Mouse (Mus musculus) ES-Bruce4 (cell line): ENCODE results near the gene Svs3b. TPM values are rescaled to one million over a fixed set of nuclear protein-coding genes. Genes with fewer than 3 reads are reported as not detected.
"Not testable (repeated sequence)": the region's sequence is repeated elsewhere in the genome, so short reads cannot be mapped to it uniquely, and the experiment has no call there.

ENCODE experiments used
- H3K27ac ChIP-seq: 2 replicates; pipeline ENCODE4 v1.5.1; 2012; ENCODE audit warnings: low read length, inconsistent platforms; ENCODE audit not compliant: insufficient read depth
- H3K27me3 ChIP-seq: 2 replicates; pipeline ENCODE4 v1.6.1; 2012; ENCODE audit warnings: mild to moderate bottlenecking, low read length, inconsistent platforms; ENCODE audit not compliant: control insufficient read depth, poor library complexity, insufficient read depth, severe bottlenecking
- H3K36me3 ChIP-seq: 2 replicates; pipeline ENCODE4 v1.6.1; 2012; ENCODE audit warnings: inconsistent platforms, mild to moderate bottlenecking, low read length, moderate library complexity; ENCODE audit not compliant: control insufficient read depth, poor library complexity, insufficient read depth, severe bottlenecking
- H3K4me1 ChIP-seq: one replicate; pipeline ENCODE4 v1.8.1; 2011; ENCODE audit warnings: low read length; ENCODE audit not compliant: control insufficient read depth, insufficient read depth
- H3K4me3 ChIP-seq: 2 replicates; pipeline ENCODE4 v1.5.1; 2011; ENCODE audit warnings: low read depth, mild to moderate bottlenecking, low read length
- H3K9ac ChIP-seq: 2 replicates; pipeline ENCODE4 v1.6.1; 2012; ENCODE audit warnings: low read depth, mild to moderate bottlenecking, inconsistent platforms; ENCODE audit not compliant: poor library complexity, severe bottlenecking
- H3K9me3 ChIP-seq: replicated peaks from 2 replicates; pipeline ENCODE4 v1.6.1; 2012; ENCODE audit warnings: mild to moderate bottlenecking, low read length, inconsistent platforms; ENCODE audit not compliant: control insufficient read depth, poor library complexity, insufficient read depth, severe bottlenecking
- CTCF ChIP-seq: IDR thresholded peaks from one replicate; pipeline ENCODE4 v1.8.1; 2011; ENCODE audit warnings: low read depth, low read length
- EP300 ChIP-seq: IDR thresholded peaks from 2 replicates; pipeline ENCODE4 v1.6.1; 2011; ENCODE audit warnings: low read depth, low read length; ENCODE audit not compliant: insufficient read depth
- POLR2A ChIP-seq: IDR thresholded peaks from one replicate; pipeline ENCODE4 v1.8.1; 2011; ENCODE audit warnings: low read length; ENCODE audit not compliant: insufficient read depth
- polyA plus RNA-seq: library from polyadenylated mRNA; stranded (reverse); fragments of >200 nt; gene quantifications from 2 replicates; pipeline ENCODE4 v1.2.4, GENCODE M21; 2011; ENCODE audit warnings: low read depth; ENCODE audit not compliant: missing spikeins, insufficient read depth, insufficient read length

The Svs3b gene
- polyA plus RNA-seq, 1 experiment = not detected

DNA sequence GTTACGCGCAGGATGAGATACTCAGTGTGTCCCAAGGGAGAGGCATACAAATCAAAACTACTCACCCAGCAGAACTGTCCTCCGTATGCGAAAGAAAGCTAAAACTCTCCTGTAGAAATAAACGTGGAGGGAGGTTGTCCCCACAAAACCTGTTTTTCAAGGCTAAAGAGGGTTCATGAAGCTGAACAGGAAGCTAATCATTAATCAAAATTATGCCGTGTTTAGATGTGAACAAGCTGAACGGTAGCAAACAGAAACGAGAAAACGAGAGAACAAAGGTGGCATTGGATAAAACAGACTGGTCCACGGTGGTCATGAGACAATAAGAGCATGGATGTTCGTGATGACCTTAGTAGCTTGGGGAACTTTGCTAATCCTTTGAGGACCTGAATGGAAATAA lies 34.9 kb downstream of the Svs3b start, which contains the start of gene Wfdc15b:
Gene Wfdc15b (minus strand): TSS at position 139 of the 400 bp plus-strand sequence.
- no peak within 1 kb of the TSS for H3K27ac ChIP-seq

DNA sequence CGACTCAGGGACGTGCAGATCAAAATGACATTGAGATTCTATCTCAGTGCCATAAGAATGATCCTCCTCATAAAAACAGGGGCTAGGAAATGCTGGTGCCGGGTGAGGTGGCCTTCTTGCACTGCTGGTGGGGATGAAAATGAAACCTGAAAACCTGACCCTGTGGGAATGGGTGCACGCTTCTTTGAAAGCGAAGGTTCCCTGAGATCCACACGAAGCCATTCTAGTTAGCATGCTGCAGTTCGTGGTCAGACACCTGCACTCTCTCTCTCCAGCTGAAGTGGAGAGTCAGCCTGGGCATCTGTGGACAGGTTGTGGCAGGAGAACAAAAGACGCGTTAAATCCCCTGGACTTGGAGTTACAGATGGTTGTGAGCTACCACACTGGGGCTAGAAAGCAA lies 37.1 kb downstream of the Svs3b start:
- Histone ChIP-seq H3K4me3 (no peak overlapping the region), H3K9ac (no peak overlapping the region), H3K4me1 (no peaks in the 10 kb centered on the region), H3K27ac (no peak overlapping the region), H3K36me3 (no peaks in the 10 kb centered on the region), H3K9me3 (no peaks in the 10 kb centered on the region), H3K27me3 (no peaks in the 10 kb centered on the region)
- TF ChIP-seq EP300 = no peak
- TF ChIP-seq CTCF = no peak
- no peak for TF ChIP-seq POLR2A

More for the DNA sequence above, 34.9 kb downstream of the Svs3b start, which contains the start of gene Wfdc15b:
- Histone ChIP-seq H3K9ac (no peak within 1 kb of the TSS), H3K4me1 (no peaks in the 10 kb centered on the region), H3K36me3 (no peaks in the 10 kb centered on the region), H3K4me3 (no peak within 1 kb of the TSS), H3K27me3 (no peaks in the 10 kb centered on the region), H3K9me3 (no peaks in the 10 kb centered on the region)
- no peak for TF ChIP-seq CTCF
- no peak for TF ChIP-seq EP300
- no peak for TF ChIP-seq POLR2A

DNA sequence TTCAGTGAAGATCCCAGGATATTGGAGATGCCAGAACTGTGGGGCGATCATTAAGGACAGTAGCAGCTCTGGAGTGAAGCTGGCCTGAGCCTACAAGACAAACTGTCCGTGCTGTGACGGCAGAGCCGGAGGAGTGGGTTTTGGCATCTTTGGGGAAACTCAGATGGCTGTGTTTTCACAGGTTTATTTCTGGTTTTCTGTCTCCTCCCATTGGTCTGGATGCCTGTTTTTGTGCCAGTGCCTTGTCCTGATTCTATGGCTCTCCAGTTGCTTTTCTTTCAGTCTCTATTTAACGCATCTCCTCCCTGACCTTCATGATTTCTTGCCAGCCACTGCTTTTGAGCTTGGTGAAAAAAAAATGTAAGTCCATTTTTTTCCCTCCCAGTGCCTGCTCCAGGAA lies 43.7 kb downstream of the Svs3b start:
- Histone ChIP-seq H3K4me3 (no peak overlapping the region), H3K9me3 (no peaks in the 10 kb centered on the region), H3K4me1 (no peaks in the 10 kb centered on the region), H3K27me3 (no peaks in the 10 kb centered on the region), H3K9ac (no peak overlapping the region), H3K27ac (no peak overlapping the region), H3K36me3 (no peaks in the 10 kb centered on the region)
- no peak for TF ChIP-seq EP300
- TF ChIP-seq POLR2A = no peak
- no peak for TF ChIP-seq CTCF

GRCm38 (mm10) chr2:164210892-164211291 lies 45.5 kb downstream of the Svs3b start:
- Histone ChIP-seq H3K36me3 (no peaks in the 10 kb centered on the region), H3K4me3 (no peak overlapping the region), H3K4me1 (no peaks in the 10 kb centered on the region), H3K27me3 (no peaks in the 10 kb centered on the region), H3K9ac (no peak overlapping the region), H3K9me3 (peaks cover 3% of the 10 kb centered on the region; the same call in 1 of the 2 replicates), H3K27ac (no peak overlapping the region)
- TF ChIP-seq EP300 = no peak
- TF ChIP-seq CTCF = no peak
- TF ChIP-seq POLR2A = no peak

DNA sequence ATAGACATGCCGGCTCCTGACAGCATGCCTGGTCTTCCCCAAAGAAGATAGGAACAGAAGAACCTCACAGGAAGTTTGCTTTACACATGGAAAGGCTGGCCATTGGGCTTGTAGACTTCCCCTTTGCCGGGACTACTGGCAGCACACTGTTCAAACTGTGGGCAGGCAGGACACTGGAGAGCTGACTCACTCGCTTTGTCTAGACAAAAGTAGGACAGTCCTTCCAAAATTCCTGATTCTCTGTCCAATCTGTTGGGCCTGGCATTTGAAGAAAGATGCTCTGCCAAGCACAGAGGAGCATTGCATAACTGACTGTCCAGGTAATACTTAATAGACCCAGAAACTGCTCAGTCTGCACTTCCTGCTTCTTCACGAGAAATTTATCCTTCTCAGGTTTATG lies 49.8 kb downstream of the Svs3b start:
- Histone ChIP-seq H3K9me3 (peaks cover 4% of the 10 kb centered on the region; the same call in 1 of the 2 replicates), H3K9ac (no peak overlapping the region), H3K27me3 (no peaks in the 10 kb centered on the region), H3K36me3 (no peaks in the 10 kb centered on the region), H3K4me3 (no peak overlapping the region), H3K27ac (no peak overlapping the region), H3K4me1 (no peaks in the 10 kb centered on the region)
- TF ChIP-seq EP300 = no peak
- no peak for TF ChIP-seq CTCF
- TF ChIP-seq POLR2A = no peak

DNA sequence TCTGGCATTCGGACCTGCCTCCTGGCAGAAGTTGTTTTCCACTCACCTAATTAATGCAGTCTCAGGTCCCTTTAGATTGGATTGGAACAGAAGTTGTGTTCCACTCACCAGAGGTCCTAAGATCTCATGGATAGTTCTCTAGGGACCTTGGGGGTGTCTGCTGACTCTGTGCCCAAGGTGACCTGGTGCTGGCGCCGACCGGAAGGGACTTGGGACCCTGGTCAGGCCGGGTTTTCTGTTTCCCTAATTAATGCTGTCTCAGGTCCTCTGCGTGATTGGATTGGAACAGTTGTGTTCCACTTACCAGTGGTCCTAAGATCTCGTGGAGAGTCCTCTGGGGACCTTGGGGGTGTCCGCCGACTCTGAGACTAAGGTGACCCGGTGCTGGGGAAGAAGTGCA lies 50.4 kb downstream of the Svs3b start:
- not testable (repeated sequence) for H3K36me3 ChIP-seq, H3K27ac ChIP-seq, H3K27me3 ChIP-seq, H3K4me1 ChIP-seq, H3K9me3 ChIP-seq, H3K9ac ChIP-seq, H3K4me3 ChIP-seq

Other genes starting within 250 kb of the Svs3b start
- 2.5 and 4.2 TPM in 2 replicates for gene Pabpc1l, start 231.2 kb downstream of the Svs3b start, polyA plus RNA-seq
- 59.9 and 74.8 TPM in 2 replicates for gene Stk4, start 186.3 kb downstream of the Svs3b start, polyA plus RNA-seq
- gene Tomm34, start 185.5 kb downstream of the Svs3b start, polyA plus RNA-seq = 90.0 and 91.0 TPM in 2 replicates
- gene Kcns1, start 85.5 kb downstream of the Svs3b start, polyA plus RNA-seq = 0.22 and 0.24 TPM in 2 replicates
- gene Wfdc5, start 73.9 kb downstream of the Svs3b start, polyA plus RNA-seq = not detected in 2 replicates
- gene Wfdc12, start 66.0 kb downstream of the Svs3b start, polyA plus RNA-seq = not detected in 2 replicates
- not detected in 2 replicates for gene Wfdc15a, start 56.5 kb downstream of the Svs3b start, polyA plus RNA-seq
- not detected in 2 replicates for gene Wfdc15b, start 35.0 kb downstream of the Svs3b start, polyA plus RNA-seq
- gene Svs2, start 18.2 kb downstream of the Svs3b start, polyA plus RNA-seq = not detected in 2 replicates
- not detected in 2 replicates for gene Svs4, start 21.8 kb upstream of the Svs3b start, polyA plus RNA-seq
- not detected in 2 replicates for gene Svs3a, start 32.6 kb upstream of the Svs3b start, polyA plus RNA-seq
- gene Svs6, start 60.1 kb upstream of the Svs3b start, polyA plus RNA-seq = not detected in 2 replicates
- not detected in 2 replicates for gene Svs5, start 76.1 kb upstream of the Svs3b start, polyA plus RNA-seq
- 1.6 and 1.8 TPM in 2 replicates for gene Slpi, start 132.5 kb upstream of the Svs3b start, polyA plus RNA-seq
- not detected in 2 replicates for gene Rbpjl, start 146.5 kb upstream of the Svs3b start, polyA plus RNA-seq
- gene Matn4, start 148.5 kb upstream of the Svs3b start, polyA plus RNA-seq = 0.93 and 1.7 TPM in 2 replicates
- gene Sdc4, start 187.2 kb upstream of the Svs3b start, polyA plus RNA-seq = 212 and 213 TPM in 2 replicates
- gene Sys1, start 200.3 kb upstream of the Svs3b start, polyA plus RNA-seq = 13.3 and 19.8 TPM in 2 replicates
- gene Gm20458, start 204.3 kb upstream of the Svs3b start, polyA plus RNA-seq = 2.3 TPM in 1 of 2 replicates, not detected in the other
- not detected in 2 replicates for gene Trp53tg5, start 217.1 kb upstream of the Svs3b start, polyA plus RNA-seq
- 6.4 and 7.1 TPM in 2 replicates for gene Dbndd2, start 229.5 kb upstream of the Svs3b start, polyA plus RNA-seq
- 49.9 and 52.7 TPM in 2 replicates for gene Pigt, start 240.9 kb upstream of the Svs3b start, polyA plus RNA-seq